Mouse (Mus musculus): ENCODE measurements at regions not wholly inside any gene's neighbourhood (a gene's known extent, or its start where the extent isn't known, plus 50 kb on each side); places are given as distances from the start of the nearest gene placed in this dataset.

GRCm38 (mm10) chr12:28986214-28986613, 234.6 kb downstream of the Eipr1 start:
- Histone ChIP-seq H3K4me3 (no peak overlapping the region), H3K79me2 (ENCODE audit: control insufficient read depth, insufficient read depth) (no peaks in the 10 kb centered on the region), H3K4me2 (ENCODE audit: low read depth) (no peak overlapping the region), H3K36me3 (ENCODE audit: control insufficient read depth, insufficient read depth) (no peaks in the 10 kb centered on the region), H3K27me3 (ENCODE audit: control insufficient read depth, insufficient read depth, insufficient read length) (no peaks in the 10 kb centered on the region), H3ac (ENCODE audit: control insufficient read depth, insufficient read length) (no peak overlapping the region)
- TF ChIP-seq REST (IDR thresholded peaks at IDR 0.05; ENCODE audit: insufficient read depth, insufficient read length), result no peak
- no peak for TF ChIP-seq POLR2AphosphoS2 (IDR thresholded peaks at IDR 0.05; ENCODE audit: insufficient read length, low read depth)
- no peak for TF ChIP-seq TCF12 (IDR thresholded peaks at IDR 0.05; ENCODE audit: insufficient read depth, poor library complexity, severe bottlenecking)
- TF ChIP-seq TCF3 (IDR thresholded peaks at IDR 0.05; ENCODE audit: insufficient read length, low read depth), result no peak
- no peak for TF ChIP-seq POLR2A (IDR thresholded peaks at IDR 0.05; ENCODE audit: insufficient read length, low read depth)
- no peak for TF ChIP-seq USF1 (IDR thresholded peaks at IDR 0.05; ENCODE audit: low read depth)
- no peak for TF ChIP-seq E2F4 (IDR thresholded peaks at IDR 0.05; ENCODE audit: insufficient read depth)
- no peak for TF ChIP-seq SRF (IDR thresholded peaks at IDR 0.05; ENCODE audit: control insufficient read depth, insufficient read length, low read depth)
- no peak for TF ChIP-seq MYOD1 (IDR thresholded peaks at IDR 0.05; ENCODE audit: control insufficient read depth in 1 of 3, insufficient read length in 2 of 3, low read depth in 2 of 3)
- TF ChIP-seq MYOG (IDR thresholded peaks at IDR 0.05; ENCODE audit: control insufficient read depth in 1 of 3, insufficient read depth in 1 of 3, insufficient read length in 2 of 3, low read depth in 2 of 3), result no peak
- TF ChIP-seq MAX (IDR thresholded peaks at IDR 0.05; ENCODE audit: low read depth), result no peak
- TF ChIP-seq CEBPB (IDR thresholded peaks at IDR 0.05; ENCODE audit: insufficient read depth, poor library complexity, severe bottlenecking), result no peak

- Histone ChIP-seq H3K4me2 (ENCODE audit: low read depth) (no peak overlapping the region), H3K27me3 (ENCODE audit: control insufficient read depth, insufficient read depth, insufficient read length) (no peaks in the 10 kb centered on the region), H3ac (ENCODE audit: control insufficient read depth, insufficient read length) (no peak overlapping the region), H3K4me3 (no peak overlapping the region), H3K36me3 (ENCODE audit: control insufficient read depth, insufficient read depth) (no peaks in the 10 kb centered on the region), H3K79me2 (ENCODE audit: control insufficient read depth, insufficient read depth) (no peaks in the 10 kb centered on the region)
- TF ChIP-seq POLR2A (IDR thresholded peaks at IDR 0.05; ENCODE audit: insufficient read length, low read depth), result no peak
- no peak for TF ChIP-seq REST (IDR thresholded peaks at IDR 0.05; ENCODE audit: insufficient read depth, insufficient read length)
- no peak for TF ChIP-seq POLR2AphosphoS2 (IDR thresholded peaks at IDR 0.05; ENCODE audit: insufficient read length, low read depth)
These were observed 246.0 kb downstream of the Eipr1 start for GRCm38 (mm10) chr12:28997474-28998192.

- Histone ChIP-seq H3ac (ENCODE audit: control insufficient read depth, insufficient read length) (no peak overlapping the region), H3K4me3 (no peak overlapping the region), H3K36me3 (ENCODE audit: control insufficient read depth, insufficient read depth) (no peaks in the 10 kb centered on the region), H3K79me2 (ENCODE audit: control insufficient read depth, insufficient read depth) (no peaks in the 10 kb centered on the region), H3K4me2 (ENCODE audit: low read depth) (no peak overlapping the region), H3K27me3 (ENCODE audit: control insufficient read depth, insufficient read depth, insufficient read length) (no peaks in the 10 kb centered on the region)
- no peak for TF ChIP-seq CEBPB (IDR thresholded peaks at IDR 0.05; ENCODE audit: insufficient read depth, poor library complexity, severe bottlenecking)
- TF ChIP-seq USF1 (IDR thresholded peaks at IDR 0.05; ENCODE audit: low read depth), result no peak
- TF ChIP-seq POLR2AphosphoS2 (IDR thresholded peaks at IDR 0.05; ENCODE audit: insufficient read length, low read depth), result no peak
- TF ChIP-seq MYOD1 (IDR thresholded peaks at IDR 0.05; ENCODE audit: control insufficient read depth in 1 of 3, insufficient read length in 2 of 3, low read depth in 2 of 3), result no peak
- no peak for TF ChIP-seq SRF (IDR thresholded peaks at IDR 0.05; ENCODE audit: control insufficient read depth, insufficient read length, low read depth)
These were observed 248.4 kb downstream of the Eipr1 start for GRCm38 (mm10) chr12:28999963-29000451.

- H3ac ChIP-seq (ENCODE audit: control insufficient read depth, insufficient read length), result no peak overlapping the region
- no peaks in the 10 kb centered on the region for H3K36me3 ChIP-seq (ENCODE audit: control insufficient read depth, insufficient read depth)
- H3K4me2 ChIP-seq (ENCODE audit: low read depth), result no peak overlapping the region
- no peak overlapping the region for H3K4me3 ChIP-seq
- no peaks in the 10 kb centered on the region for H3K79me2 ChIP-seq (ENCODE audit: control insufficient read depth, insufficient read depth)
- no peak for TF ChIP-seq CEBPB (IDR thresholded peaks at IDR 0.05; ENCODE audit: insufficient read depth, poor library complexity, severe bottlenecking)
- no peak for TF ChIP-seq MYOG (IDR thresholded peaks at IDR 0.05; ENCODE audit: control insufficient read depth in 1 of 3, insufficient read depth in 1 of 3, insufficient read length in 2 of 3, low read depth in 2 of 3)
- TF ChIP-seq USF1 (IDR thresholded peaks at IDR 0.05; ENCODE audit: low read depth), result no peak
- no peak for TF ChIP-seq MAX (IDR thresholded peaks at IDR 0.05; ENCODE audit: low read depth)
- TF ChIP-seq POLR2AphosphoS2 (IDR thresholded peaks at IDR 0.05; ENCODE audit: insufficient read length, low read depth), result no peak
- no peak for TF ChIP-seq POLR2A (IDR thresholded peaks at IDR 0.05; ENCODE audit: insufficient read length, low read depth)
- TF ChIP-seq TCF3 (IDR thresholded peaks at IDR 0.05; ENCODE audit: insufficient read length, low read depth), result no peak
- no peak for TF ChIP-seq TCF12 (IDR thresholded peaks at IDR 0.05; ENCODE audit: insufficient read depth, poor library complexity, severe bottlenecking)
- TF ChIP-seq MYOD1 (IDR thresholded peaks at IDR 0.05; ENCODE audit: control insufficient read depth in 1 of 3, insufficient read length in 2 of 3, low read depth in 2 of 3), result no peak
- TF ChIP-seq SRF (IDR thresholded peaks at IDR 0.05; ENCODE audit: control insufficient read depth, insufficient read length, low read depth), result no peak
- TF ChIP-seq REST (IDR thresholded peaks at IDR 0.05; ENCODE audit: insufficient read depth, insufficient read length), result no peak
- TF ChIP-seq E2F4 (IDR thresholded peaks at IDR 0.05; ENCODE audit: insufficient read depth), result no peak
- no peaks in the 10 kb centered on the region for H3K27me3 ChIP-seq (ENCODE audit: control insufficient read depth, insufficient read depth, insufficient read length)
These were observed 252.9 kb downstream of the Eipr1 start for GRCm38 (mm10) chr12:29004504-29004903.

- Histone ChIP-seq H3K4me3 (no peak overlapping the region), H3K79me2 (ENCODE audit: control insufficient read depth, insufficient read depth) (no peaks in the 10 kb centered on the region), H3K4me2 (ENCODE audit: low read depth) (no peak overlapping the region), H3ac (ENCODE audit: control insufficient read depth, insufficient read length) (no peak overlapping the region), H3K36me3 (ENCODE audit: control insufficient read depth, insufficient read depth) (no peaks in the 10 kb centered on the region), H3K27me3 (ENCODE audit: control insufficient read depth, insufficient read depth, insufficient read length) (no peaks in the 10 kb centered on the region)
- no peak for TF ChIP-seq MYOG (IDR thresholded peaks at IDR 0.05; ENCODE audit: control insufficient read depth in 1 of 3, insufficient read depth in 1 of 3, insufficient read length in 2 of 3, low read depth in 2 of 3)
These were observed 263.0 kb downstream of the Eipr1 start for GRCm38 (mm10) chr12:29014601-29015000.
